Mouse (Mus musculus) CD4-positive, CD25-positive, alpha-beta regulatory T cell, adult 4 months (primary cell): ENCODE measurements around the gene Fam90a1a. TPM values are rescaled to one million over a fixed set of nuclear protein-coding genes. Genes with fewer than 3 reads are reported as not detected.
"Not testable (repeated sequence)": the region's sequence is repeated elsewhere in the genome, so short reads cannot be mapped to it uniquely, and the experiment has no call there.

Experiments
- ATAC-seq: one replicate; pipeline ENCODE4 v1.8.0; 2017
- polyA plus RNA-seq, 2 experiments: library from polyadenylated mRNA; unstranded; fragments of 100-300 nt; shearing (Covaris generic); gene quantifications; one replicate each; pipeline ENCODE4 v1.2.1; 2017

Gene Fam90a1a
- polyA plus RNA-seq = not detected

- no peak for ATAC-seq
These were observed at the start of gene Fam90a1a for GRCm38 (mm10) chr8:21958414-21958813. Fam90a1a (plus strand) TSS chr8:21958714.

- no peak for ATAC-seq
These were observed 46.6 kb upstream of the Fam90a1a start for GRCm38 (mm10) chr8:21911931-21912330.

DNA sequence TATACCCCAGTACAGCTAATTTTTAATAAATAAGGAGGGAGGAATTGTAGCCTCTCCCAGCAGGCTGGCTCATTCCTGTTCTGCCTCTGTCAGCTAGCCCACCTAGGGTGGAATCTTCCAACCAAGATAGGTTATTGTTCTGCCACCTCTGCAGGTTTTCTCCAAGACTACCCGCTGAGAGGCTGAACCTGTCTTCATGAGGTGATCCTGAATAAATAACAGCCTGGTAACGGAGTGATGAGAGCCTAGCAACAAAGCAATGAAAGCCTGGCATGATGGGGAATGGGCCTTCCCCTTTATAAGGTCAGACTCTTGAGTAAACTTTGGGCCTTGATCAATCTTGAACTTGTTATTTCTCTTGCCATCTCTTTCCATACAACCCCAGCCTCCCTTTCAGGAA is 46.0 kb upstream of the Fam90a1a start:
- no peak for ATAC-seq

GRCm38 (mm10) chr8:21915625-21916024 is 42.9 kb upstream of the Fam90a1a start:
- no peak for ATAC-seq

- ATAC-seq = not testable (repeated sequence)
These were observed 27.8 kb upstream of the Fam90a1a start for GRCm38 (mm10) chr8:21930754-21931153.

DNA sequence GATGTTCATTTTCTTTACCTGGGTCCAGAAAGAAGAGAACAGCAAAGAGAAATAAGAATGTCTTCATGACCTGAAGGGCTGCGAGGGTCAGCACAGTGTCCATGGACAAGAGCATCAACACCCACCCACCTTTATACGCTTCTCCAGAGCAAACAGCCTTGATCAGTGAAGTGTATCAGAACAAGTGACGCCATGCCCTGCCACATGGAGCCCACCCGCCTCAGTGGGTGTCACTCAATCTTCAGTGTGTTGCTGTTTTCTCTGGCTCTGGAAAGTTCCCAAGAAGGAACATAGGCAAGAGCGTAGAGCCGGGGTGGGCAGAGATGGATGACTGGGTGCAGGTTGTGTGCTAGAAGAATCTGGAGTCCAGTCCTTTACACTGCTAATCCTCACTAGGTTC is 25.9 kb upstream of the Fam90a1a start, which contains the start of gene Defb15:
Gene Defb15, minus strand, starts transcription at position 101 of the 400 bp plus-strand sequence.
- no peak for ATAC-seq

DNA sequence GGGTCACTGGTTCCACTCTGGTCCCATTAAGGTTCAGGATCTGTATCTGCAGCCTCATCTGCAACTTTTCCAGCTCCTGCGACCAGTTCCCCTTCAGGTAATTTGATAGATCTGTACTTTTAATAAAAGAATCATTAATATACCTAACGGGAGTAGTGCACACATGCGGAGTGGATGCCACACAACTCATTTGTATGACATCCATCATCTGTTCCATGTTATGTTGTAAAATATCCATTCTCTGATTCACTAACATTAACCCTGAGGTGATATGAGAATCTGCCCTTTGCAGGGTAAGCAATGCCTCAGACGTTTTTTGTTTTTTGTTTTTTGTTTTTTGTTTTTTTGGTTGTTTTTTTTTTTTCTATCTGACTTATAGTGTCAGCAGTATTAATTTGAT is 20.5 kb upstream of the Fam90a1a start, which contains the start of gene Defb35:
Gene Defb35, plus strand, starts transcription at position 301 of the 400 bp plus-strand sequence.
- not testable (repeated sequence) for ATAC-seq

- ATAC-seq = no peak
These were observed 12.1 kb upstream of the Fam90a1a start, which contains the start of gene Defb13 for GRCm38 (mm10) chr8:21946462-21946861. Defb13 (plus strand) TSS chr8:21946762.

DNA sequence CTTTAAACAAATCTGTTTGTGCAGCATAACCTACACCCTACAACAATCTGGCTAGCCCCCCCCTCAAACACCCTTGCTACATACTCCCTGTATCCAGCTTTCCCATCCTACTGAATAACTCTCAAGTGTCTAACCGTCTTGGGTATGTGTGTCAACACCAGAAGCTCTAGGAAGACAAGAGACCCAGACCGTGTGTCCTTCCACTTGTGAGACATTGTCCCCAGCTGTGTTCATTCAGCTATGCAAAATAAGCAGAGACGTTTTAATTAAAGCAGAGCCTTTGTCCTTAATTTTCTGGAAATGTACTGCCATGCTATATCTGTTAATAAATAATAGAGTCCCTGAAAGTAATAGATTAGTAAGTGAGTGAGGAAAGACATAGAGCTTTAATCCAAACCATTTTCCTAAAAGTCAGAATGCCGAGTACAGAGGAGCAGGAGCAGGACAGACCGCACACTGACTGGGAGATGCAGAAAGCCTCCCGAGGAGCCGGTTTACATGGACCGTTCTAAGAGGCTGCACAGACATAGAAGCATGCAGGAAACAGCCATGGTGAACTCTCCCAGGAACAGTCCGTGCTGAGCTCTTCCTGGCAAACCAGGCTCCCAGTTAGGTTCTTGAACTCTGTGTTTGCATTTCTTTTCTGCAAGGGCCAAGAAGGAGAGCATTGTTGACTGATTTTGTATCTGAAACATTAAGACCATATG is 11.1 kb upstream of the Fam90a1a start:
- ATAC-seq = no peak

DNA sequence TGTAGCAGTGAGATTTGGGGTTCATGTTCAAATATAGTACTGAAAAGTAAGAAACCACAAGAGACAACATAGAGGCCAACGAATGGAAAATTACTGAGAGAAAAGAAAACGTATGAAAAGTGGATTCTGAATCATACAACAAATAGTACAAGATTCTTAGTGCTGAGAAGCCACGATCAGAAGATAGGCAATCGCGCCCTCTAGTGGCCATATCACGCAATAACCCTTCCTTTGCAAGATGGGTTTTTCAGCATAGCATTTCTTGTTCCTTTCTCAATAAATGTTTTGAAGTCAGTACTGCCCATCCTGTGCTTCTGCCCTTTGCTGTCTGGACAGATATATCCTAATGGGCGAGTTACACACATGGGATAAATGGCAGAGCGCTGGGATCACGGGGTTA is 3.2 kb upstream of the Fam90a1a start:
- no peak for ATAC-seq

- no peak for ATAC-seq
These were observed 2.2 kb upstream of the Fam90a1a start for GRCm38 (mm10) chr8:21956336-21956735.

DNA sequence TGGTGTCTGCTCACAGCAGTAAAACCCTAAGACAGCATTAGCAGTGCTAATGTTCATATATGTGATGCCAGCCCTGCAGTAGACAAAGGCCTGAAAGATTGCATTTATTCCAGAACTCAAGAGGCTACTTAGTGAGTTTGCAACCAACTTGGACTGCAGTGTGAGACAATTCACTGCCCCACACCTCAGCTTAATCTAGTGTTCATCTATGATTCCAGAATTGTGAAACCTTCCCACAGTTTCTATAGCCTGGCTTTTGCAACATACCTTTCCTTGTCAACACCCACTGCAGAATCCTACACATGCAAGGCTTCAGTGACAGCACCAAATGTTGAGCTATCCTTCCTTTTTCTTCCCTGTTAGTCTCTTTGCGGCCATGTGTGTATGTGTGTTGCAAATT is 8.1 kb downstream of the Fam90a1a start:
- ATAC-seq = no peak

GRCm38 (mm10) chr8:21969475-21969874 is 11.0 kb downstream of the Fam90a1a start, which contains the start of gene Ccdc70:
Ccdc70 (plus strand) TSS chr8:21969775.
- no peak for ATAC-seq

DNA sequence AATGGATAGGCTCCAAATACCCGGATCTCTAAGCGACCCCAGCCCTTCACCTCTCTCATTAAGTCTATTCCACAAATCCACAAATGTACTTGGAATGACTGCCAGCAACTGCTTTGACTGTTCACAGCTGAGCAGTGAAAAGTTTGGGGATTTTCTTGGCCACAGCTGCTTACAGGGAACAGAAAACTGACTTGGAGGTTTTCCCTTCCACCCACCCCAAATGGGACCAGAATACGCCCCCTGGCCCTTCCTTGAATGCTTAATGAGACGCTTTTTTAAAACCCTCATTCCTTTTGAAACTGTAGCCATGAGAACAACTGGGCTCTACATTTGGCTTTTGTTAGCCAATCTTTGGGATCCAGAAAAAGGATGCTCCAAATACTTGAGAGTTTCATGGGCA is 19.7 kb downstream of the Fam90a1a start:
- no peak for ATAC-seq

- ATAC-seq = no peak
These were observed 23.3 kb downstream of the Fam90a1a start for GRCm38 (mm10) chr8:21981664-21982337.

- no peak for ATAC-seq
These were observed 33.7 kb downstream of the Fam90a1a start for GRCm38 (mm10) chr8:21992184-21992583.

- ATAC-seq = no peak
These were observed 36.7 kb downstream of the Fam90a1a start for GRCm38 (mm10) chr8:21995181-21995580.

GRCm38 (mm10) chr8:22004750-22005522 is 46.4 kb downstream of the Fam90a1a start:
- ATAC-seq = no peak

DNA sequence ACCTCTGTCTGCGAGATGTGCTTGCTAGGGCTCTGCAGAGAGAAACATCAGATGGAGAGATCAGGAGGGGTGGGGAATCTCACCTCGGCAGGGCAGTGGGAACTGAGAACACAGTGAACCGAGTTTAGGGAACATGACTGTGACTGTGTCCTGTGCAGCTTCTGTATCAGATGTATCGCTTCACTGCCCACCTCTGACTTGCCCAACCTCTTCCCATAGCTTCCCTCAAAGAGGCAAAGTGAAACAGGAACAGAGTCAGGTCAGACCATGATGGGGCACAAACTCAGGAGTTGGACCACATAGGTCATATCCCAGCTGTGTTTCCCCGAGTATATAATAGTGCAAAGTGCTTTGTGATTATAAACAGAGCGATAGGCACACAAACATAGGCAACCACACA is 47.9 kb downstream of the Fam90a1a start:
- ATAC-seq = no peak

GRCm38 (mm10) chr8:22009403-22009802 is 50.9 kb downstream of the Fam90a1a start:
- no peak for ATAC-seq

DNA sequence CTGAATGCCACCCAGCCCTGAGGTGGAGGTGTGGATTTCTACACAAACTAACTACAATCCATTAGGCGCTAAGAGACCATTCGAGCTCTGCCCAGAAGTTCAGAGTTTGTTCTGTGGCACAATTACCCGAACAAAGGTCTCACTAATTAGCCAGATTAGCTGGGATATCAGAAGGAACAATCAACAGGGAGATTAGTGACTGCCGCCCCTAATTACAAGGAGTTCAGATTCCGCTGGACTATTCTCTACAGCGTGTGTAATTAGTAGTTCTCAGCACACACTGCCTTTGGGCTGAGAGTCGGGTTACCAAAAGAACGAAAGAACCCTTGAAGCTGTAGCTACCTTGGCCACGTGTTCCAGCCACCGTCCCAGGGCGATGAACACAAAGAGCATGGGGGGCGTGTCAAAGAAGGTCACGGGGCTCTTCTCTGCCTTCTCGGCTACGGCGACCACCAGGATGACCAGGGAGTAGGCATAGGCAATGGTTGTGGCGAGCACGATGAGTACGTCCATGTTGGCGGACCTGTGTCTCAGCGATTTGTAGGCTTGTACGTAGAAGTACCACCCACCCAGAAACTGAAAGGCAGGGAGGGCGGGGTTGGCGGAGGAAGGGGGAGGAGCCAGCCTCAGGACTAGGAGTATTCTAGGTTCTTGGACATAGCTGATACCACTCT is 54.7 kb downstream of the Fam90a1a start:
- ATAC-seq = no peak
